Mouse (Mus musculus): ENCODE data around the gene 6030468B19Rik.

DNA sequence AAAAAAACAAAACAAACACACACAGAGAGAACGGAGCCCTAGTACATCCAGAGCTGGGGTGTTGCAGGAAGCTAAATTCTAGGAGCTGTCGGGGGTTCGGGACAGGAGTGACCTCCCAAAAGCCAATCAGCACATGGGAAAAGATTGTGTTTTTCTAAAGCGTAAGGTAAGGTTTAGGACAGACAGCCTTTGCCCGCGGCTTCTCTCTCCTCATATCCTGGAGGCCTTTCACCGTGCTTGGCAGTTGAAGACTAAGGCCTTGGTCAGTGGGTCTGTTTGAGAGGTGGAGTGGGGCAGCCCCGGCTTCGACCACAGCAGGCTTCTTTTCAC is 14.8 kb upstream of the 6030468B19Rik start:
- no peak for TF ChIP-seq CTCF (IDR thresholded peaks at IDR 0.05; ENCODE audit: borderline replicate concordance, extremely low read depth, insufficient read depth, insufficient read length)
- no peak for TF ChIP-seq POLR2A (IDR thresholded peaks at IDR 0.05; ENCODE audit: borderline replicate concordance, extremely low read depth, insufficient read depth, insufficient read length, poor library complexity, severe bottlenecking)

Measured in brain, embryonic 14.5 days (tissue).